Mouse (Mus musculus) induced T-regulatory cell, adult 2 months (primary cell): ENCODE measurements around the gene Tsen54.
"Not testable (repeated sequence)": the region's sequence is repeated elsewhere in the genome, so short reads cannot be mapped to it uniquely, and the experiment has no call there.

Experiments used
- DNase-seq: peaks from one replicate; pipeline ENCODE4 v3.0.0-alpha.2; 2012; ENCODE audit warnings: low read depth

Tsen54 gene

DNA sequence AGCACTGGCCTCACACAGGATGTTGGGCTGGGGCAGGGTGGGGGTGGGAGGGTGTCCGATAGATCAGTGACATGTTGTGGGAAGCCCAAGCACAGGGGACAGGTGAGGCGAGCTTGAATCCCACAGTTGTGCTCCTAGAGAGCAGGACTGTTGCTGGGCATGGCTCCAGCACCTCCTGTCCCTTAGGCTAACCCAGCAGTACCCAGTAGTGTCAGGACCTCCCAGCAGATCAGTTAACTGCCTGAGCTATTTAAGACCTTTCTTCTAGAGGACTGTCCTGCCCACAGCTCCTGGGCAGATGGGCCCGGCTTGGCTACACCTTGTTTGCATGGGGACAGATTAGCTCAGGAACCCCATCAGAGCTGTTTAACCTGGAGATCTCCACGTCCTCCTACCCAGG, 14.5 kb downstream of the Tsen54 start:
- DNase-seq = no peak

DNA sequence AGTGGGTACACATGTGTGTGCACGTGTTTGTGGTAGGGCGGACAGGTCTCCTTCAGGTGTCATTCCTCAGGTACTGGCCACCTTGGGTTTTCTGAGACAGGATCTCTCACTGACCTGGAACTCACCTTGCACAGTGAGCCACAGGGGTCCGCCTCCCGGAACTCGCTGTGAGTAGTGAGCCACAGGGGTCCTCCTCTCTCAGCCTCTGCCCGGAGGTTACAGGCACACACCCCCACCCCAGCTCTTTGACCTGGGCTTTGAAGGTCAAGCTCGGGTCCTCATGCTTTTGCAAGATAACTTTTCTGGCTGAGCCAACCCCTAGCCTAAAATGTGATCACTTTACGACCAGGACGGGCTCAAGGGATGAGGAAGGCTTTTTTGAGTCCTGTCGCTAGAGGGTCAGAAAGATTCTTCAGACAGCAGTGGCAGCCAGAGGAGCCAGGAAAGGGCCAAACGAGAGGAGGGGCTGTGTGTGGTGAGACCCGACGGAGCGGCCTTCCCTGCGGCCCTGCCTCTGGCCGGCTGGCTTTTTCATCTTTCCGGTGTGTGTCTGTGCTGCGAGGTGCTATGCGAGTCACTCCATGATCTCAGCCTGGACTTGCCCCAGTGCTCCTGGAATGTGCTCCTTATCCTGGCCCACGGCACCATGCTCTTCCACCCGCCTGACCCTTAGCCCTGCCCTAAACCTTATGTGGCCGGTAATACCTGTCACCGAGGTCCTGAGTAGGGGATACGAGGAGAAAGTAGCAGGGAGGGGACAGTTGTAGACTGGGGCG, 16.2 kb downstream of the Tsen54 start:
- no peak for DNase-seq

DNA sequence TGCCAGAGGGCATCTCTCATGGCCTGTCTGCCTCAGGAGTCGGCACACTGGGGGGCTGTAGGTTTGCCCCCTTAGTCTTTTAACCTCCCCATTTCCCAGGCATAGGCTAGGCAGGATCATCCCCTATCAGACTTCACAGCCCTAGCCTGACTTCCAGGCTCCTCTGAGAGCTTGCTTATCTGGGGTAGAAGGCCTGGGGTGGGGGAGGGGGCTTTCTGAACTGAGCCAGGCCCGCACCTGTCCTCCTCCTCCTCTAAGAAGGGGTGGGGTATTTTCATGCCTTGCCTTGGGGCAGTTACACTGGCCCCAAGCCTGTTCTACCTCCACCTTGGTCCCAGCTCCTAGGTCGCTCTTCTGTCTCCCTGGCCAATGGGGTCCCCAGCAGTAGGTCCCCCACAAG, 17.0 kb downstream of the Tsen54 start:
- no peak for DNase-seq

DNA sequence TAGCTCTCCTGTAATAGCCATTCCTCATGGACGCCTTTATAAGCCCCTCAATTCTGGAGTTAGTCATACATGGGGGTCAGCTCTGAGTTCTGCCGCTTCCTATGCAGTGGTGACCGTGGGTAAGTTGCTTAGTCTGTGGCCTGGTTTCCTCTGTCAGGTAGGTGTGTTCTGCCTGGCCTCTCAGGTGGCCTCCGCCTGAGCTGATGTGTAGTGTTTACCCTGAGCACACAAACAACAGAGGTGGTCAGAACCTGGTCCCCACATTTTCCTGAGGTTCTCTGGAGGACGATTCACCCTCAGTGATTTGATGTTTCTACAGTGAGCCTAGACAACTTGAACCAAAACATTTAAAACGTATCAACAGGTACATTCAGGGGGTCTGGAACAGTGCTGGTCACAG, 17.5 kb downstream of the Tsen54 start:
- no peak for DNase-seq

DNA sequence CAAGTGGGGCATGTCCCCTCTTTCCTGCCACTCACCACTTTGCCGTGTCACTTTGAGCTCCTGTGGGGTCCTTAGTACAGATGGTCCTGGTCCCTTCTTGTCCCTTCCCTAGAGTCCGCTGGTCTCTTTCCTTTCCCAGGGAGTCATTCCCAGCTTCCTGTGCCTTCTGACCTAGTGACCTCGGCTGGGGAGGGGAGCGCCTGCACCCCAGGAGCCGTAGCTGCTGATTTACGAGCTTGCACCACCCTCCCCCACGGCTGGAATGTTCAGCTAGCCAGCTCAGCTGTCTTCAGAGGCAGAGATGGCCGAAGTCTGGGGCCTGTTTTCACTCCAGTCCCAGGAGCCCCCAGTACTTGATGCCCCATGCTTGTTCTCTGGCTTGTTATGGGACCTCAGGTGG, 18.0 kb downstream of the Tsen54 start:
- no peak for DNase-seq

DNA sequence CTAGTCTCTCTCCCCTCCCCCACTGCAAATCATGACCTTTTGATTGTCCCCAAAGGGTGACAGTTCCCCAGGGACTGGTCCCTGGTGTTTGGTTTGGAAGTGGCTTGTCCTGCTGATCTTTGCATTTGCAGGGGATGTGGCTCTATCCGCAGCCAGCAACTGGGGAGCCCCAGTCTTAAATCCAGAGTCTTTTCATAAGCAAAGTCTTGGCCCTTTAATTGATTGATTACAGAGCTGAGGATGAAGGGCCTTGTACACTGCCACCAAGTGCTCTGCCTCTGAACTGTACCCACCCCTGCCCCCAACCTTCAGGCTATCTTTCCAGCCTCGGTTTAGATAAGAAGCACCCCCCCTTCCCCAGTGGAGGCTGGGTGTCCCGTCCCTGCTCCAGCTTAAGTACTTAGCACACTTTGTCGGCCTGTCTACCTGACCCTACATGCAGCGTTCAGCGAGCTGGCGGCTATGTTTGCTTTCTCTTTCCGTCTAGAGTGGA, 18.5 kb downstream of the Tsen54 start:
- DNase-seq = no peak

DNA sequence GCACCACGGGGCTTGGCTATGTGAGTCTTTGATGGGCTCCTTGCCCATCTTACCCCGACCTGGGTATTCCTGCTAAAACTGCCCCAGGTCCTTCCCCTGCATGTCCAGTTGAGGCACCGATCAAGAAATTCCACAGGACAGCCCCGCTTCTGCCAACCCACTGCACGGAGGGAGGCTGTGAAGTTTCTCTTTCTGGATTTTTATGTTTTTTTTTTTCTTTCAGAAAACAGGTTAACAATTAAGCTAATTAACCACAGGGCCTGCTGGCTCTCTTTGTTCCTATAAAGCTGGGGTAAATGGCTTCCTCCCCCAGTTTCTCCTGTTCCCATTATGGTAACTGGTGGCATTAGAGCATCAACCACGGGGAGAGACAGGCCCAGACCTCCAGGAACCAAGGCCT, 19.5 kb downstream of the Tsen54 start:
- no peak for DNase-seq

DNA sequence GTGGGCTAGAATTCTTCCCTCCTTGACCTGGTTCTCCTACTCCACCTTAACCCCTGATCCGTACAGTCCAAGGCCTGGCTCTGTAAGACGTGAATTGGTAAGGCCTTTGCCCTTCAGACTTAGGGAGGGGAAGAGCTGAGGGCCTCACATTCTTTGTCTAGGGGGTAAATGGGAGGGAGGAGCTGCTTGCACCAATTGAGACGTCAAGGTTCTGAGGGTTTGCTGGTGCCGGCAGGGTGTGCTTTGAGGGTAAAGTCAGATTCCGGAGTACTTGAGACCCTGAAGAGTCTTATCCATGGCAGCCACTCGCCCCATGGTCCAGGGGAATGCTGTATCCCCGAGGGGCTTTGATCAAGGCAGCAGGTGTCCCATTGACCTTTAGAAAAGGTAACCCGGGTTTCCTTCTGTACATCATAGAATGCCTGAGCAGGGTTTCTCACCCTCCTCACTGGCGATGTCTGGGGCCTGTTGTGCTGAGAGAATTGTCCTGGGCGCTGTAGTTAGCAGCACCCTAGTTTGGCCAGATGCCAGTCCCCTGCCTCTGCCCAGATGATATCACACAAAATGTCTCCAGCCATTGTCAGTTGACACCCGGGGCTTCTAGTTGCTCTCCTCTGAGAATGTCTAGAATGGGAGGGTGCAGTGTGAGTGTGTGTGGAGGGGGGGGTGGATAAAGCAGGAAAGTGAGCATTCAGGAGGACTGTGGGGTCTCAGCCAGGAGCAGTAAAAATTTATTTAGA, 22.3 kb downstream of the Tsen54 start:
- DNase-seq = no peak

DNA sequence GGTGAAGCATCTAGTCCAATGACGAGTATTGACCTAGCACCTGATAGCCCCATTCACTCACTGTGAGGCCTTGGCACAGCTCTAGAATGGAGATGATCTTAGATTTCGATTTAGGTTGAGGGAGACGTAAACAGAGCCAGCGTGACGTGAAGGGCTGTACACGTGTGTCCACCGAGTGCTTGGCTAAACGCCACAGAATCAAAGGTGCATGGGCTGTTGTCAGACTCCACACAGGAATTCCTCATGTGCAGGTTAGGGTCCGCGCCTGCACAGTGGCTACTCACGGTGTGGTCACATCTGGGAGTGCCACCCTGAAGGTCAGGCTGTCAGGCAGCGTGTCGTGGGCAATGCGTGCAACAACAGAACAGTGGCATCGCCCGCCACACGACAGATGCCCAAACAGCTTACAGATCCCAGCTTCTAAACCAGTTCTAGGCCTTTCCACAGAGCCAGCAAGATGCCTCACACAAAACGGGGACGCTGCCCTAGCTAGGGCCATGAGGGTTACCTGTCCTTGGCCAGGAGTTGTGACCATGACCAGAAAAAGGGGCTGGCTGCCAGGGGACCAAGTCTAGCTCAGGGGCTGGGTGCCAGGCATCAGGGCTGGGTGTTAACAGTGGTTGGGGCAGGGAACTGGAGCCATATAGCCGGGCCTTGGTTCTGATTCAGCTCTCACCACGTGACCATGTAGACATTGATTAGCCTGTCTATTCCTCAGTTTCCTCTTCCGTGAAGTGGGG, 23.3 kb downstream of the Tsen54 start:
- no peak for DNase-seq

DNA sequence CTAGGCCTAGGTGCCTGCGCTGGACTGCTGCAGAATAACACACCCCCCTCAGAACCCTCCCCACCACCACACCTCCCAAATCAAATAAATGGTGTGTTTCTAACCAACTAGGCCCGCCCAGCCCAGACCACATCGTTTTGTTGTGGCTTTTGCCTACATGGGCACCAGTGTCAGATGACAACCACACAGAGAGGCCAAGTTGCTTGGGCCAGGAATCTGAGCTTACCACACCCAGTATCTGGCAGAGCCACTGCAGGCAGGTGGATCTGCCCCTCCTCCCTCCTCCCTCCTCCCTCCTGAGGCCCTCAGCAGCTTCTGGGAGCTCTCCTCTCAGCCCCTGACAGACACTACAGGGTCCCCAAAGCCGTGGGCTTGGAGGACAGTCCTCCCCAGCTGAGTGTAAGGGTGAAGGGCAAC, 24.4 kb downstream of the Tsen54 start:
- peak; percentile 27 for DNase-seq

DNA sequence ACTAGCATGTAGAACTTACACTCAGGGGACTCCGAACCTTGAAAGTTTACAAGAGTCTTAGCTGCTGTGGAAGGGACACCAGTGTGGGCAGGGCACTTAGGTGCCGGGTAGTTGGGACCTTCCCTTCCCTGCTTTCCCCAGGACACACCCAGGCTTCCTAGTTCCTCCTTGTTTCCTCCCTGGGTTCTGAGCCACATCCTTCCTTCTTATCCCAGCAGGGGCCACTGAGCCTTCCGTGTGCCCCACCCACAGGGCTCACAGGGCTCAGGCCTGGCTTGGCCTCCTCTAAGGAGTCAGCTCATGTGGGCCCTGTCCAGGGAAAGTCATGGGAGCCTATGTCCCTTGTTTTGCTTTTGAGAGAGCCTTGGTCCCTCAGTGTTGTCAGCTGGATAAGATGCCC, 25.2 kb downstream of the Tsen54 start:
- DNase-seq = no peak

DNA sequence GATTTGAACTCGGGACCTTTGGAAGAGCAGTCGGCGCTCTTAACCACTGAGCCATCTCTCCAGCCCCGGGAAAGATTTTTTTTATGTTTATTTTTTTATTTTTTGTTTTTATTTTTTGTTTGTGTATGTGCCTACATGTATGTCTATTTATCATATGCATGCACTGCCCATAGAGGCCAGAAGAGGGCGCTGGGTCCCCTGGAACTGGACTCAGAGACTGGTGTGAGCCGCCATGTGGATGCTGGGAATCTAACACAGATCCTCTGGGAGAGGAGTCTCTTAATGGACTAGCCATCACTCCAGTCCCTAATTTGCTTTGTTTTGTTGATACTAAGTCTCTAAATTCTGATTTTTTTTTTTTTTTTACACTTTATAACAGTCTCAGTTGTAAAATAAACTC, 26.5 kb downstream of the Tsen54 start:
- DNase-seq = peak; percentile 32

DNA sequence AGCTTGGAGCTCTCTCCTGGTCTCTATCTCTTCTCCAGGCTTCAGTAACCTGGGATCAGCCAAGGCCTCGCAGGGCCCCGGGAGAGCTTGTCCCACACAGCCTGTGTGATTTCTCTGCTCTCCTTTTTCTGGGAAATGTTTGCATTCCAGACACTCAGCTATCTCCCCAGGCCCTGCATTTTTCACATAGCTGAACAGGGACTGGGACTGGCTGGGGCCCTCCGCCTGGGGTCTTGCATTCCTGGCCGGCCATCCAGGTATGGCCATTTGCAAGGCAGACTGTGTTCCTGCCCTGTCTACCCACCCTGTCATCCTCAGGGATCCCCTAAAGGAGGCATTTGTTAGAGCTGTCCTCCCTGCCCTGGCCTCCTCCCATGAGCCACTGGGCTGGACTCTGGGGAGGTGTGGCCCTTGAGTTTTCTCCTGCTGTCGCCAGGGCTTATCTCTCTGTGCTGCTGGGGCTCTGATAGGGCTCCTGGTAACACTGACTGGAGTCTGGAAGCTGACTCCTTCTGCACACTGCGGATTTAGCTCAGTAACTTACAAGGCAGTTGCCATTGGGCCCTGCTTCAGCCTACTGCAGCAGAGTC, 27.5 kb downstream of the Tsen54 start:
- no peak for DNase-seq

DNA sequence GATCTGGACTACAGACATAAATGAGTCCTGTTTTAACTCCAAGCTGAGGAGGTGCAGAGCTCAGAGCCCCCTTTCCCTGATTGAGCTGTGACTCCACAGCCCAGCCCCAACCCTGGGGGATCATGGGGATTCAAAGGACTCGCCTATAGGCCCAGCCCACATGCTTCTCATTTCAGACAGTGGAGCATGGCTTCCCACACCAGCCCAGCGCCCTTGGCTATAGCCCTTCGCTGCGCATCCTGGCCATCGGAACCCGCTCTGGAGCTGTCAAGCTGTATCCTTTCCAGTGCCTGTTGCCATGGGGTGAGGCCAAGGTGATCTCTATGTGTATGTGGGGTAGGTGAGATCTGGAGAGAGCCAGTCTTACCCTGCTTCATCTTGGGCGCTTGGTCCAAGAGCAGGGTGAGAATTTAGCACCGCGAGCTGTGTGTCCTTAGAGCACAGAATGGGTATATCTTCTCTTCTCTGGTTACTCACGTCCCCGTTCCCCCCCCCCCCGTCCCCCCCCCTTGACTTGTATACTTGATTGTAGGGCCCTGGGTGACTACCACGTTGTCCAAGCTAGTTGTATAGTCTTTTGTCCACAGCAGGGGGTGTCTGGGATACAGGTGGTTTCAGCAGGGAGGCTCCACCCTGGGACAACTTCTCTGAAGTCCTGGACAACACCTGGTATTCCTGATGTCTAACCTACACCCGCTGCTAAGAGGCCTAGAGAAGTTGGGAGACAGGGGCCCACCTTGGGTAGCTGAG, 28.8 kb downstream of the Tsen54 start:
- no peak for DNase-seq

DNA sequence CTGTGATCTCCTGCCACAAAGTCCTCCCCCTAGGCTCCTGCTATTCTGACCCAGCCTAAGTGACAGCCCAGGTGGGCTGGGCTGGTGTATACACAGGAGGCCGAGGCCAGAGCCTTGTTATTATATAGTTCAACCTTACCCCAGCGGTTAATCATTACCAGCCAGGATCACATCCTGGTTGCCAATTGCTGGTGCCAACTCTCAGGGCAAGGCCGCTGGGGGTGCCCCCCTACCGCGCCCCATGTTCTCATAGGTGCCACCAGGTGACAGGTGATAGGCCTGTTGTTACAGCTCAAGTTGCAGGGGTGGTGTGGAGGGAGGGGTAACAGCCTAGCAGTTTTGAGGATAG, 29.3 kb downstream of the Tsen54 start:
- no peak for DNase-seq

DNA sequence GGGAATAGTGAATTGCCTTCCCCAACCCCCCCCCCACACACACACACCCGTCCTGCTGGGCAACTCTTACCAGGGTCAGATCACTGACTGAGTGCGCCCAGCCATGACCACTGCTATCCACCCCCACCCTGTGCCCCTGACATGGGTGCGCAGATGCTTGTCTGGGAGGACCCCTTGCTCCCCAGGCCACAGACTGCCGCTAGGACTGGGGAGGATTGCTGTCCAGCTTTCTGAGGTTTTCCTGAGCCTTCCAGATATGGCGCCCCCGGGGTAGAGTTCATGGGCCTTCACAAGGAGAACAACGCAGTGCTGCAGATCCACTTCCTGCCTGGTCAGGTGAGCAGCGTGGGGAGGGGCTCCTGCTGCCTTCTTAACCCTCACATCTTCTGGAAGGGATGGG, 29.7 kb downstream of the Tsen54 start:
- DNase-seq = no peak

DNA sequence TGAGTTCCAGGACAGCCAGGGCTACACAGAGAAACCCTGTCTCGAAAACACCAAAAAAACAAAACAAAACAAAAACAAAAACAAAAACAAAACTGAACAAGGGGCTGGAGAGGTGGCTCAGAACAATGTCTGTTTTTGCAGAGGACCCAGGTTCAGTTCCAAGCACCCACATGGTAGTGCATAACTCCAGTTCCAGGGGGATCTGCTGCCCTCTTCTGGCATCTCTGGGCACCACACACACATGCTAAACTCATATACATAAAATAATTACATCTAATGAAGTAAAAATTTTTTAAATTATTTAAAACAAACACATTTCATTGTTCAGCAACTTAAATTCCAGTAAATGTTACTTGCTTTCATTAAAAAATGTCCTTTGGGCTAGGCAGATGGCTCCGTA, 31.3 kb downstream of the Tsen54 start:
- DNase-seq = no peak

DNA sequence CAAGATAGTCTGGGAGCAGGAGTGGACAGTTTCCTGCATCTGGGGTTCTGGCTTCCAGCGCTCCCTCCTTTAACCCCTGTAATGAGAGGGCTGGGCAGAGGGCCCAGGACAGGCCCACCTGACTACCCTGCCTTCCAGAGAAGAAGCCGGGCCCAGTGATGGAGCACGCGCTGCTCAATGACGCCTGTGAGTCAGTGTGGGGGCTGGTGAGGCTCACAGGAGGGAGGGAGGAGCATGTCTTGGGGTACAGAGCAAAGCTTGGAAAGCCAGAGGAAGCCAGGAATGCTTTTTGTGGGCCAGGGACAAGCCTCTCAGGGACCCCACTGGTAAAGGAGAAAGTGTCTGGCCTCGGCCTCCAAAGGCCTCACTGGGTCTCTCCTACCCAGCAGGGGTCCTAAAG, 40.1 kb downstream of the Tsen54 start:
- no peak for DNase-seq

DNA sequence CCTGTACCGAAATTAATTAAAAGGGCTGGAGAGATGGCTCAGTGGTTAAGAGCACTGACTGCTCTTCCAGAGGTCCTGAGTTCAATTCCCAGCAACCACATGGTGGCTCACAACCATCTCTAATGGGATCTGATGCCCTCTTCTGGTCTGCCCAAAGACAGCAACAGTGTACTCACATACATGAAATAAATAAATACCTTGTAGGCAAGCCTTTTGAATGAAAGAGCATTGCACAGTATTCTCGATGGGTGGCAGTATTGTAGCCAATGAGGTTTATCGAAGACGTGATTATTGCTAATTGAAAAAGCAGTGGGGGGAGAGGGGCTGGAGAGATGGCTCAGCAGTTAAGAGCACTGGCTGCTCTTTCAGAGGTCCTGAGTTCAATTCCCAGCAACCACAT, 42.6 kb downstream of the Tsen54 start:
- DNase-seq = not testable (repeated sequence)

DNA sequence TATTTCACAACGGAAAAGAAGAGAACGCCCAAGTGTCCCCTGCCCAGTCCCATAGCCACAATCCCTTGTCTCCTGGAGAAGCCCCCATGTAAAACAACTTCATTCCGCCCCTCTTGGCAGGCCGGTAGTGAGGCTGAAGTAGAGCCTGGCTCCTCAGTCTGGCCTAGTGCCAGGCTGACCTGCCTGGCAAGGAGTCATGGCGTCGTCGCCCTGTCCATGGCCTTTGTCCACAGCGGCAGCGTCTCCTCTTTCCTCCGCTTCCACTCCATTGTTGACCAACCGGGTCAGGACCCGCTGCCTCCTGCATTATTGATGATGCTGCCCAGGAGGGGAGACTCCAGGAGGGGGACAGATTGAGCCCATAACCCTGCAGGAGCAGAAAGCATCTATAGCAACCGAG, 43.4 kb downstream of the Tsen54 start:
- no peak for DNase-seq

DNA sequence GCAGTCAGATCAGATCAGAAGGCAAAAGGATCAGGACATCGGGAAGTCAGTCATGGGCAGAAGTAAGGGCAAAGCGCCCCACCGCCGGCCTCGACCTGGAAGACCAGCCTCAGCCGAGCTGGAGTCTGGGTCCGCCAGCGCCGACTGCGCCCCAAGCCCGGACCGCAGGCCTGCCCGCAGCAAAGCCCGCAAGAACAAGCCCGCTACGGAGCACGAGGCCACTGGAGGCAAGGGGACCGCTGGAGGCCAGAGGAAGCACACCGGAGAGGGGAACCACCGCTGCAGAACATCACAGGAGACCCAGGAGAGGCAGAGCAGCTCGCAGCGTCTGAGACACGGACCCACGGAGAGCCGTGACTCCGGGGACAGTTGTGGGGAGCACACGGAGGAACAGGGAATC, 43.8 kb downstream of the Tsen54 start, which contains the start of gene Myo15b:
TSS of gene Myo15b (plus strand) at position 53 of the 400 bp plus-strand sequence.
- DNase-seq = no peak
